Mouse (Mus musculus): ENCODE data around the gene Rab13. TPM values are rescaled to one million over a fixed set of nuclear protein-coding genes. Genes with fewer than 3 reads are reported as not detected.

The Rab13 gene
- 66.8 TPM for polyA plus RNA-seq (2021)

DNA sequence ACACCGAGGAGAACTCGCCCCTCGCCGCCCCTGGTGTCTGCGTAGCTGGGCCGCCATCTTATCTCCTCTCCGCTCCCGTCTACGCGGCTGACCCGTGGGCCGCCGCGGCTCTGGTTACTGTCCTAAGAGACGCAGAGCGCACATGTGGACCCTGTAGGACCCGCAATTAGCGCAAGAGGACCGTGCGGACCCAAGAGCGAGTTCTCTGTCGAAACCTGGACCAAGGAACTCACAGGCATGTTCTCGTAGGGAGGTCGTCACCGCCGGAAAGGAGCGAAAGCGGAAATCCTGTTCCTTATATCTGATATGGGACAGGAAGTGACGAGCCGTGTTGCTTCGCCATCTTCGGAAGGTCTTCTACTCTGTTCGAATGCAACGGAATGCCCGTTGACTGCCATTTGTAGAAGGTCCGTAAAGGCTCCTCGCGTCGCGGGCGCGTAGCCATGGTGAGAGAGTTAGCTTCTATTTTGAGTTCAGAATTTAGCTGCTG, at the start of gene Rab13, which contains the start of gene Rps27:
Gene Rab13, plus strand, starts transcription at position 319 of the 490 bp plus-strand sequence.
Gene Rps27, minus strand, starts transcription at position 275 of the 490 bp plus-strand sequence.
- DNase-seq (ENCODE audit: low read depth, low spot score) = peak; percentile 96
- POLR2A ChIA-PET = interaction anchor here (0.6 to 1.7 kb wide), 7 partner anchors 9 to 158 kb away, joined by 3 to 9 read pairs (median 4); partner anchors contain the start of gene Slc39a1
- H3K27me3 ChIP-seq = no peaks in the 10 kb centered on the region
- CTCF ChIA-PET = interaction anchor here (0.6 to 1.7 kb wide), 3 partner anchors 19 to 160 kb away, joined by 3 to 4 read pairs (median 3); no protein-coding TSS in a partner anchor
- no peak for TF ChIP-seq CTCF (IDR thresholded peaks at IDR 0.05)
- in situ Hi-C loops (cut with MboI; ENCODE audit: low pct_unique_long_range_greater_than_20kb) = no loop called here
- ATAC-seq = peak; percentile 85

DNA sequence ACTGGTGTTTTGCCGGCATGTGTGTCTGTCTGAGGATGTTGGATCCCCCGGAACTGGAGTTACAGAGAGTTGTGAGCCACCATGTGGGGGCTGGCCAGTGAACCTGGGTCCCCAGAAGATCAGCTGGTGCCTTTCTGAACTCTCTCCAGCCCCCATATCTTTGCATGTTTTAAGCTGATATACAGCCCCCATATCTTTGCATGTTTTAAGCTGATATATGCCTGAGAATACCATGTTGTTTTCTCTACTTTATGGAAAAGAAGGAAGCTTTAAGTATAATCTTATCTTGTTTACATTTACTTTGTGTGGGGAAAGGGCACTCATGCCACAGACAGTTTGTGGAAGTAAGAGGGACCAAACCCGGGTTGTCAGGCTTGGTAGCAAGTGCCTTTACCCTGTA, 33.9 kb upstream of the Rab13 start:
- ATAC-seq (no peak), DNase-seq (ENCODE audit: low read depth, low spot score) (no peak)
- ChIA-PET POLR2A (no interaction called here), CTCF (interaction anchor here (1.0 to 4.0 kb wide), 3 partner anchors 10 to 25 kb away, joined by 3 to 20 read pairs (median 7); no protein-coding TSS in a partner anchor)
- no peaks in the 10 kb centered on the region for H3K27me3 ChIP-seq
- in situ Hi-C loops (cut with MboI; ENCODE audit: low pct_unique_long_range_greater_than_20kb) = no loop called here
- TF ChIP-seq CTCF (IDR thresholded peaks at IDR 0.05) = no peak

DNA sequence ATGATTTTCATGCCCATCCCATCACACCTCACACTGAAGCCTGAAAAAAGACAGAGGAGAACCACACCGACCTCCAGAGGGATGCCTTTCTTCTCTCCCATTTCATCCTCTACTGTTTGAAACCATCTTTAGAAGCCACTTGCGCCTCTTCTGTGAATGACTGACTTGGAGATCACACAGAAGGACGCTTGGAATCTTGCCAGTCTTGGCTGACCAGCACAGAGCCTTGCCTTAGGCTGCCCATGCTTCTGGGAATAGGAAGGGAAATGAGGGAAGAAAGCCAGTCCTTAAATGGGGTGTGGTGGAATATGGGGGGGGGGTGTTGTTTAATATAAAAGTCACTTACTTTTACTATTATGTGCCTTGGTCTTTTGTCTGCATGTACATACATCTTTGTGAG, 29.9 kb upstream of the Rab13 start:
- in situ Hi-C loops (cut with MboI; ENCODE audit: low pct_unique_long_range_greater_than_20kb) = no loop called here
- CTCF ChIA-PET = no interaction called here
- no peaks in the 10 kb centered on the region for H3K27me3 ChIP-seq
- no peak for TF ChIP-seq CTCF (IDR thresholded peaks at IDR 0.05)
- DNase-seq (ENCODE audit: low read depth, low spot score) (no peak), ATAC-seq (no peak)
- POLR2A ChIA-PET = interaction anchor here (0.6 kb wide), 2 partner anchors 20 to 250 kb away, joined by 4 read pairs; no protein-coding TSS in a partner anchor

DNA sequence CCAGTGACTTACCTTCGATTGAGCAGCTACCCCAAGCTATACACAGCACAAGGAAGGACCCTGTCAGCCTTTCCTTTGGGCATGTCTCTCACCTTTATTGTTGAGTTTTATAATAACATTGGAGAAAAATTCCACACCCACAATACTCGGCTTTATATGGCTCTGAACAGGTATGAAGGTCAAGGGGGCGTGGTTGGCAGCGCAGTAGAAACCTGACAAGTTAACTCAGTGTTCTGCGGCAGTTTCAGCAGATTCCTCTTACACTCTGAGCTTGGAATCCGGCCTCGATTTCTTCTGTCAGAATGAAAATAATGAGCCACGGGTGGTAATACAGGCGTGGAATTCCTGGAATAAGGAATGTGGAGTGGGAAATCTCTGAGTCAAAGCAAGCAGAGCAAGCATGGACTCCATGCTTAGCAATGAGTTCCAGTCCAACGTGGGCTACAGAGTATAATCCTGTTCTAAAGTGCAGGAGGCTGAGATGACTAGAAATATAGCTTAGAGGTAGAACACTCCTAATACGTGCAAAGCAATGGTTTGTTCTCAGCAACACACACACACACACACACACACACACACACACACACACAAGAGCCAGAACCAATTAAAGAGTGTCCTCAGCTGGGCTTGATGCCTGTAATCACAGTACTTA, 22.5 kb upstream of the Rab13 start:
- CTCF ChIA-PET = interaction anchor here (0.8 to 3.2 kb wide), 4 partner anchors 9 to 56 kb away, joined by 3 to 20 read pairs (median 4); no protein-coding TSS in a partner anchor
- no peaks in the 10 kb centered on the region for H3K27me3 ChIP-seq
- ATAC-seq (no peak), DNase-seq (ENCODE audit: low read depth, low spot score) (no peak)
- in situ Hi-C loops (cut with MboI; ENCODE audit: low pct_unique_long_range_greater_than_20kb) = no loop called here
- POLR2A ChIA-PET = no interaction called here
- TF ChIP-seq CTCF (IDR thresholded peaks at IDR 0.05) = no peak

DNA sequence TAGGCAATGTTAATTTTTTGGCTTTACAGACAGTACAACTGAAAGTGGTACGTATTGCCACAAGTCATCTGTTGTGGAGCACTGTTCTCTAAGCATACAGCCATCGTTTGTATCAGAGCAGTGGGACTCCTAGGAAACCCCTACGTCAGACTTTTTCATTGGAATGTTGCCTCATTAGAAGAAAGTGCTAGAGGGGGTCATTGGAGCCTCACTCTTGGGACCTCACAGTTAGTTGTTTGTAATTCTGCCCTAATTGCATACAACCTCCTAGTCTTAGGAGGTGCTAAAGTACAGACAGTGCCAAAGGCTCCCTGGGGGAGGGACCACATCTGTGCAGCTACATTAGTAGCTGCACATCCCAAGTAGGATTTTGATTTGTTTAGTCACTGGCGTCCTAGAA, 18.7 kb upstream of the Rab13 start:
- TF ChIP-seq CTCF (IDR thresholded peaks at IDR 0.05) = no peak
- in situ Hi-C loops (cut with MboI; ENCODE audit: low pct_unique_long_range_greater_than_20kb) = no loop called here

DNA sequence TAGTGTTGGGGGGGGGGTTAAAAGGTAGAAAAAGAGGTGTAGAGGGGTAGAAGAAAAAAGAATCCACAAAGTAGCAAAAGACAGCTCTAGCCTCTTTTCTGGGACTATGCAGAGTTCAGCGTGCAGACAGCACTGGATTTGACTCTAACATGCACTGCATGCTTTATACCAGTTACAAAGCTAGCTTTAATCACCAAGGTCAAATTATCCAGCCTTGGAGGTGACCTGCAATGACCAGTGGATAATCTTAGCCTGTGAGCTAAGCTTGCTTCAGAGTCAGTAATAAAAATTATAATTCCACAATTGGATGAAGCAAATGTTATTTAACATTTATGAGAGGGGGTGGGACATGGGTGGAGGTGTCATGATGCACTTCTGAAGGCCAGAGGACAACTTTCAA, 17.9 kb upstream of the Rab13 start:
- ATAC-seq = no peak
- H3K27me3 ChIP-seq = no peaks in the 10 kb centered on the region
- POLR2A ChIA-PET = no interaction called here
- CTCF ChIA-PET = interaction anchor here (1.0 to 2.6 kb wide), 4 partner anchors 9 to 74 kb away, joined by 3 to 7 read pairs (median 4); no protein-coding TSS in a partner anchor
- in situ Hi-C loops (cut with MboI; ENCODE audit: low pct_unique_long_range_greater_than_20kb) = no loop called here
- no peak for DNase-seq (ENCODE audit: low read depth, low spot score)
- no peak for TF ChIP-seq CTCF (IDR thresholded peaks at IDR 0.05)

More for the DNA sequence above, 18.7 kb upstream of the Rab13 start:
- no peaks in the 10 kb centered on the region for H3K27me3 ChIP-seq
- POLR2A ChIA-PET = no interaction called here
- CTCF ChIA-PET = interaction anchor here (1.1 to 2.6 kb wide), 2 partner anchors 10 to 73 kb away, joined by 3 to 7 read pairs; no protein-coding TSS in a partner anchor
- ATAC-seq = no peak
- DNase-seq (ENCODE audit: low read depth, low spot score) = no peak

DNA sequence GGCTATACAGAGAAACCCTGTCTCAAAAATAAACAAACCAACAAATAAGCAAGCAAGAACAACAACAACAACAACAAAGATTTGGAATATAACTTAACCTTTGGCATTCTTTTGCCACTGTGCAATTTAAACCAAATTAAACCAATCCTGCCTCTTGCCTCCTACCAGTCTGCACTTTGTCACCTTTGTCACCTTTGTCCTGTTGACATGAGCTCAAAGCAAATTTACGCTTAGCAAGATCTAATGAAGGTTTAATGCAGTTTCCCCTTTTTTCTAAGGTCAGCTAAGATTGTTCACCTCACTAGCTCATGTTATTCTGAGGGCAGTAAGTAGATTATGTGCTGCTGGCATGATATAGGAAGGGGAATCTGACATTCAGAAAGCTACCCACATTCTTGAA, 15.9 kb upstream of the Rab13 start:
- no peak for TF ChIP-seq CTCF (IDR thresholded peaks at IDR 0.05)
- POLR2A ChIA-PET = interaction anchor here (0.5 kb wide), 1 partner anchor 79 kb away, joined by 4 read pairs; no protein-coding TSS in a partner anchor
- in situ Hi-C loops (cut with MboI; ENCODE audit: low pct_unique_long_range_greater_than_20kb) = no loop called here
- ATAC-seq (no peak), DNase-seq (ENCODE audit: low read depth, low spot score) (no peak)
- CTCF ChIA-PET = interaction anchor here (0.6 to 1.6 kb wide), 5 partner anchors 8 to 120 kb away, joined by 3 to 4 read pairs (median 3); no protein-coding TSS in a partner anchor
- H3K27me3 ChIP-seq = no peaks in the 10 kb centered on the region

DNA sequence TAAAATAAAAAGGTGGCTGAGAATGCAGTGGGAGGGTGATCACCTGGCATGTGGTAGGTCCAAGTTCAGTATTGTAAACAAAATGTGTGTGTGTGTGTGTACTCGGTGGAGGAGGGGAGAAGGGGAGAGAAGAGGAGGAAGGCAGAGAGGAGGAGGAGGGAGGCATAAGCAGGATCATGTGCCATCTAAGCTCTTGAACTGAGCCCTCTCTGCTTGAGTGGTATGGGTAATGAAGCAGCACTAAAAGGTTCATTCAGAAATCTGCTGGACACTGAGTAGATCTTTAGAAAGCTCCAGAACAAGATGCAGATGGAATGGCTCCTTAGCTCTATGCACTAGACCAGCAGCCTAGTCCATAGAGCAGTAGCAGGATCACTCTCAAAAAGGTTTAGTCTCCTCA, 10.6 kb upstream of the Rab13 start:
- no peak for TF ChIP-seq CTCF (IDR thresholded peaks at IDR 0.05)
- ChIA-PET CTCF (interaction anchor here (1.0 to 2.4 kb wide), 7 partner anchors 10 to 70 kb away, joined by 3 to 12 read pairs (median 3); no protein-coding TSS in a partner anchor), POLR2A (interaction anchor here (1.0 to 2.6 kb wide), 3 partner anchors 10 to 123 kb away, joined by 3 to 9 read pairs (median 3); partner anchors contain the start of genes Rab13 and Rps27)
- H3K27me3 ChIP-seq = no peaks in the 10 kb centered on the region
- in situ Hi-C loops (cut with MboI; ENCODE audit: low pct_unique_long_range_greater_than_20kb) = no loop called here
- DNase-seq (ENCODE audit: low read depth, low spot score) (peak; percentile 35), ATAC-seq (no peak)

DNA sequence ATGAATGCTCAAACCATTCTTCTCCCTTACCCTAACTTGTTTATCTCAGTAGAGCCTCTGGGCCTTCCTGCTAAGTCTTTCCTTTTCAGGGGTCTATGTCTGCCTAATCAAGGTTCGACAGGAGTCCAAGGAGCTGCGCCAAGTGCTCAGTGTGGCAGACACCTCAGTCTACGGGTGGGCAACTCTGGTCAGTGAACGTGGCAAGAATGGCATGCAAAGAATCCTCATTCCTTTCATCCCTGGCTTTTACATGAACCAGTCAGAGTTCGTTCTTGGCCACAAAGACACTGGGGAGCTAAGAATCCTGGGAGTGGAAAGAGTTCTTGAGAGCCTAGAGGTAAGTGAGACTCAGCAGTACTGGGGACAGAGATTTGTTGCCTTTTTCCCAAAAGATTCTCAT, 9.9 kb upstream of the Rab13 start:
- in situ Hi-C loops (cut with MboI; ENCODE audit: low pct_unique_long_range_greater_than_20kb) = no loop called here
- ChIA-PET POLR2A (interaction anchor here (0.5 to 2.6 kb wide), 4 partner anchors 9 to 1800 kb away, joined by 3 to 9 read pairs (median 4); no protein-coding TSS in a partner anchor), CTCF (interaction anchor here (0.9 to 2.4 kb wide), 9 partner anchors 8 to 134 kb away, joined by 3 to 12 read pairs (median 3); no protein-coding TSS in a partner anchor)
- ATAC-seq (peak; percentile 97), DNase-seq (ENCODE audit: low read depth, low spot score) (peak; percentile 97)
- no peaks in the 10 kb centered on the region for H3K27me3 ChIP-seq
- TF ChIP-seq CTCF (IDR thresholded peaks at IDR 0.05) = no peak

DNA sequence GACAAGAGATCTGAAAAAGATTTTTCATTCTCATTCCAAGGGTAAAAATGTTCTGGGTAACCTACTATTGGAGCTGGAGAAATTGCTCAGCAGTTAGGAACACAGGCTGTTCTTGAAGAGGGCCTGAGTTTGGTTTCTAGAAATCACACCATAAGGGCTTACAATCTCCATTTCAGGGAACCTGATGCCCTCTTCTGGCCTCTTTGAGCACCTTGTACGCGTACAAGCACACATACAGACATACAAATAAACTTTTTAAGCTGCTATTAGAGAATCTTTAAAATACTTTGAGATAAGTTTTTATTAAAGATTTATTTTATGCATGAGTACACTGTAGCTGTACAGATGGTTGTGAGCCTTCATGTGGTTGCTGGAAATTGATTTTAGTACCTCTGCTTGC, 8.9 kb upstream of the Rab13 start:
- TF ChIP-seq CTCF (IDR thresholded peaks at IDR 0.05) = peak; percentile 58
- no peaks in the 10 kb centered on the region for H3K27me3 ChIP-seq
- in situ Hi-C loops (cut with MboI; ENCODE audit: low pct_unique_long_range_greater_than_20kb) = no loop called here
- DNase-seq (ENCODE audit: low read depth, low spot score) = no peak
- no peak for ATAC-seq
- ChIA-PET POLR2A (interaction anchor here (2.6 kb wide), 1 partner anchor 8 kb away, joined by 9 read pairs; no protein-coding TSS in a partner anchor), CTCF (interaction anchor here (0.9 to 2.0 kb wide), 8 partner anchors 9 to 169 kb away, joined by 3 to 7 read pairs (median 4); no protein-coding TSS in a partner anchor)

All from Patski (cell line).